Mouse (Mus musculus): ENCODE measurements at regions not wholly inside any gene's neighbourhood (a gene's known extent, or its start where the extent isn't known, plus 50 kb on each side); places are given as distances from the start of the nearest gene placed in this dataset.

DNA sequence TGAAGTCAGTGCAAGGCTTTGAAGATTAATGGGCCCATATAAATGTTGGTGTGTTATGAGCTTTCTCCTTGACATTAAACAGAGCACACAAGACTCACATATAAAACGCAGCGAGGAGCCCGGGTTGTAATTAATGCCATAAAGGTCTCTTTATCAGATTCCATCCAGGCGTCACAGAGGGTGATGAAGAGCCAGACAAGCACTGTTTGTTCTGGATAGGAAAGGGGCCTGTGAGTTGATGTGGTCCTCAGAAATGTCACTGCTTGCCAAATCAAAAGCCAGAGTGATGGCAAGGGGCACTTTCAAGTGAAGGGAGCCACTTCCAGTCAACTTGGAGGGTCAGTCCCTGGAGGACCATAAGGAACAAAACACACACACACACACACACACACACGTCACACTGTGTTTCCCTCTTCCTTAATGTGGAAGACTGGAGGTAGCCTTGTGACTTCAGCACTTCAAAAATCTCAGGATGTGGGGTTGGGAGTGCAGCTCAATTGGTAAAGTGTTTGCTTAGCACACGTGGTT lies 142.1 kb downstream of the Psmg1 start:
- TF ChIP-seq CTCF (IDR thresholded peaks at IDR 0.05; ENCODE audit: insufficient read depth, low read length): no peak
- TF ChIP-seq POLR2A (IDR thresholded peaks at IDR 0.05; ENCODE audit: borderline replicate concordance, extremely low read depth, low read depth, low read length): no peak

Data from lung, adult 2 months (tissue).